Mouse (Mus musculus) left cerebral cortex, adult 18-20 months (tissue): Measurements from ENCODE around the gene Ndufv1. TPM values are rescaled to one million over a fixed set of nuclear protein-coding genes. Genes with fewer than 3 reads are reported as not detected.
"Not testable (repeated sequence)": the region's sequence is repeated elsewhere in the genome, so short reads cannot be mapped to it uniquely, and the experiment has no call there.

Experiments
- DNase-seq, 2 experiments: peaks; one replicate each; pipeline ENCODE4 v3.0.0; 2021 to 2022; ENCODE audit warnings: low spot score in 2 of 2, mixed read lengths in 1 of 2
- total RNA-seq, 2 experiments: library from RNA; stranded (reverse); gene quantifications; 2 replicates each; pipeline ENCODE4 v1.2.3; 2021

The Ndufv1 gene
- total RNA-seq, 2 experiments from 2014 or later, result 265 to 266 TPM

DNA sequence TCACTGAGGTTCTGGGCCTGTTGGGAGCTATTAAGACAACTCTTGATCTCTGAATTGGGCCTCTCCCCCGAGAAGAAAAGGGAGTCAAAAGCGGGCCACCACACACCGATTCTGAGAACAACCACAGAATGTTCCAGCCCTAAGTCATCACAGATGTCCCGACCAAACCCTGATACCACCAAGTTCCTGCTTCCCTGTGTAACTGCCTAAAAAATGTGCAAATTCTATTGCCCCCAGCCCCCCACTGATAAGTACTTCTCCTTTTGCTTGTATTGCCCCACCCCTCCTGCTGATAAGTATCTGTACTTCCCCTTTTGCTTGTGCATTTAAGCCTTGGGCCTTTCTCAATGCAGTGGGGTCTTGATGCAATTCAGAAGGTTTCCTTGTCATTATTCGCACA lies 31.5 kb upstream of the Ndufv1 start:
- DNase-seq, result not testable (repeated sequence)

DNA sequence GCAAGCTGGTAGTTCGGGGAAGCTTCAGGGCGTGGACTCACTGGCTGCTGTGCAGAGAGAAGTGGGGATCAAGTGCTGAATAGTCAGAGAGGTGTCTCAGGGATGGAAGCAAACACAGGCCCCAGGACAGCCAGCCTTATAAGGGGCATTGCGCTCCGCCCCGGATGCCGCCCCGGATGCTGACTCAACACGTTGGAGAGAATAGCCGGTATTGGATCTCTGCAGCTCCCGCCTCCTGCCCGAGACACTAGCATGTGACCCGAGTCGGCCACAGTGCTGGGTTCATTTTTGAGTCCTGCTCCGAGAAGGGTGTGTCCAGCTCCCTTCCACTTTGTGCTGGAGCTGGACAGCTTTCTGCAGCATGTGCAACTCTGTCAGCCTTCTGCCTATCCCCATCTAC lies 29.5 kb upstream of the Ndufv1 start:
- DNase-seq, result no peak

- DNase-seq, result not testable (repeated sequence)
These were observed 28.9 kb upstream of the Ndufv1 start for GRCm38 (mm10) chr19:4041500-4041899.

- not testable (repeated sequence) for DNase-seq
These were observed 28.3 kb upstream of the Ndufv1 start for GRCm38 (mm10) chr19:4040941-4041340.

- DNase-seq, result peak; percentile 87 to 90
These were observed 25.2 kb upstream of the Ndufv1 start, which contains the start of gene Gstp1 for GRCm38 (mm10) chr19:4037788-4038232. Gene Gstp1, minus strand, starts transcription at chr19:4037985.

DNA sequence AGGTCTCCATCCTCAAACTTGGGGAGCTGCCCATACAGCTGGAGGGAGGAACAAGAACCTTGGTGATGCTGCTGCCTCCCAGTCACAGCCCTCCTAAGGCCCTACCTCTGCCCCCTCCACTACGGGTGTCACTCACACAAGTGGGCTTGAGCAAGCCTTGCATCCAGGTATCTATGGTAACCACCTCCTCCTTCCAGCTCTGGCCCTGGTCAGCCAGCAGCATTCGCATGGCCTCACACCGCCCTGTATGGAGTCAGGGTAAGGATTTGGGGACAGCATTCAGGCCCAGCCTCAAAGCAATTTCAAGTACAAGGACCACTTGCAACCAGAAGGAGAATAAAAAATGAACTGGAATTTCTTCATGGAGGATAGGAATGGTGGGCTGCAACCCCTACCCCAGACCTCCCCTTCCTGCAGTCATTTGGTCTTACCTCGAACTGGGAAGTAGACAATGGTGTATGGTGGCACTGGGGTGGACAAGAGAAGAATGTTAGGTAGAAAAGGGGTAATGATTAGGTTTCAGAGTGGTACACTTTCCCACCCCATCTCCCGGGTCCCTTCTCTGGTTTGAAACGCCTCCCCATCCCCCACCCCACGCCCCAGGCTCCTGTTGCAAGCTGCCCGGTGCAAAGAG lies 24.7 kb upstream of the Ndufv1 start:
- DNase-seq, result not testable (repeated sequence)

DNA sequence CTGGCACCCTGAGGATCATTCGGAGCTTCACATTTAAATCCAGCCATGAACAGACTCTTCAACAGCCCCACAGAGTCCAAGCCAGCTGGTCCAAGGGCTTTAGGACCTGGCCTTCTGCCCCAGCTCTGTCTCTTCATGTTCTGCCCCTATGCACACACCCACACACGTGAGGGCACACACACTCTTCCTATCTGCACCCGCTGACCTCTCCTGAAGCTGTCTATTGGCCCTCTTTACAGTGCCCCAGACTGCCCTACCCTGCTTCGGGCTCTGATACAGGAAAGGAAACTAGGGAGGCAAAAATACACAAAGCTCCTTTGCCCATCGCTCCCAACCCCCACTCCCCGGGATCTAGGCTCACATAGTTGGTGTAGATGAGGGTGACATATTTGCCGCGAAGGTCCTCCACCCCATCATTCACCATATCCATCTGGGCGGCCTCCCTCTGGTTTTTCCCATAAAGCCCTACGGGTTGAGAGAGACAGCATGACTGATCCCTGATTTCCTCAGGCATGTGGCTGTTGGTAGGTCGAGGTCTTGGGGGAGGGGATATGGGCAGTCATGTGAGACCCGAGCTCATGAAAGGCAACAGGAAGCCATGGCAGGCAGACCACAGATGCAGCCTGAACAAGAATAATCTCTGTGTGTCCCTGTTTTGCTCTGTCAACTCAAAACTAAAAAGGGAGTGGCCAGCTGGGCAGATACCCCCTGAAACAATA lies 23.9 kb upstream of the Ndufv1 start:
- DNase-seq, result no peak

GRCm38 (mm10) chr19:4033742-4034141 lies 21.1 kb upstream of the Ndufv1 start:
- no peak for DNase-seq

DNA sequence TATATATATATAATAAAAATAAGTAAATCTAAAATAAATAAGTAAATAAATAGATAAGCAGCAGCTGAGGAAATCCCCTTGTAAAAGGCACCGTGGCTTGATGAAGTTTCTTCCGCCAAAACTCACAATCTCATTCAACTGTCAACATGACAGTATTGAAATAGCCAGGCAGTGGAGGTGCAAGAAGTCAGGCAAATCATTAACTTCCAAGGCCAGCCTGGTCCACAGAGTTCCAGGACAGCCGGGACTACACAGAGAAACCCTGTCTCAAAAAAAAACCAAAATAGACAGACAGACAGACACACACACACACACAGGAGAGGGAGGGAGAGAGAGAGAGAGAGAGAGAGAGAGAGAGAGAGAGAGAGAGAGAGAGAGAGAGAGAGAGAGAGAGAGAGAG lies 20.7 kb upstream of the Ndufv1 start:
- DNase-seq, result no peak

- no peak for DNase-seq
These were observed 20.1 kb upstream of the Ndufv1 start for GRCm38 (mm10) chr19:4032668-4033067.

GRCm38 (mm10) chr19:4027576-4027975 lies 15.0 kb upstream of the Ndufv1 start:
- no peak for DNase-seq

- no peak for DNase-seq
These were observed 10.6 kb upstream of the Ndufv1 start for GRCm38 (mm10) chr19:4023185-4023584.

DNA sequence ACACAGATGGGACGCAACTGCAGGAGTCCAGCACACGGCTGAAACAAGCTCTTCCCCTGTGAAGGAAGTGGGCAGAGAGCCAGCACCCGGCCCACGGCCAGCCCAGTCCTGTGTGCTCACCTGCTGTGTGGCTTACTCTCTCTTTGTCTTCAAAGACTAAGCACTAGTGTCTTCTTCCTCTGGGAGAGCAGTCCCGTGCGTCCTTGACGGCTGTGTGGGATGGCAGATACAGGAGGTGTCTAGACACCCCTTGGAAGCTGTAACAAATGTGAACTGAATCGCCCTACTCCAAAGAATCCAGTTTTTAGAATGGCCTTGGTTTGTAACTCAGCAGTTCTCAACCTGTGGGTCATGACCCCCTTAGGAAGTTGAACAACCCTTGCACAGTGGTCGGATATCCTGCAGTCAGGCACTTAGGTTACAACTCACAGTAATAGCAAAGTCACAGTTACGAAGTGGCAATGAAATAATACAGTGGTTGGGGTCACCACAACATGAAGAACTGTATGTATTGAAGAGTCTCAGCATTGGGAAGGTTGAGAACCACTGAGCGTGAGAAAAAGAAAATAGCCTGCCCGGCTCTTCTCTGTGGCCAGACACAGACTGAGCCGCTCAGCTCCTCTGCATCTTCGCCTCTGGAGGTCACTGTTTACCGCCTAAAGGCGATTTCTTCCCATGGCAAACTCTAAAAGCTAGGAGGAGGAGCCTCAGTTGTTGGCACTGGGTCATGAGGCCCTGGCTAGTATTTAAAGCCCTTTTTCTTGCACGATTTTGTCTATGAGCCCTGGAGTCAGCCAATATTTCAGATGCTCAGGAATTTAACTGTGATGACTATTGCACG lies 6.4 kb upstream of the Ndufv1 start:
- peak; percentile 69 to 82 for DNase-seq

DNA sequence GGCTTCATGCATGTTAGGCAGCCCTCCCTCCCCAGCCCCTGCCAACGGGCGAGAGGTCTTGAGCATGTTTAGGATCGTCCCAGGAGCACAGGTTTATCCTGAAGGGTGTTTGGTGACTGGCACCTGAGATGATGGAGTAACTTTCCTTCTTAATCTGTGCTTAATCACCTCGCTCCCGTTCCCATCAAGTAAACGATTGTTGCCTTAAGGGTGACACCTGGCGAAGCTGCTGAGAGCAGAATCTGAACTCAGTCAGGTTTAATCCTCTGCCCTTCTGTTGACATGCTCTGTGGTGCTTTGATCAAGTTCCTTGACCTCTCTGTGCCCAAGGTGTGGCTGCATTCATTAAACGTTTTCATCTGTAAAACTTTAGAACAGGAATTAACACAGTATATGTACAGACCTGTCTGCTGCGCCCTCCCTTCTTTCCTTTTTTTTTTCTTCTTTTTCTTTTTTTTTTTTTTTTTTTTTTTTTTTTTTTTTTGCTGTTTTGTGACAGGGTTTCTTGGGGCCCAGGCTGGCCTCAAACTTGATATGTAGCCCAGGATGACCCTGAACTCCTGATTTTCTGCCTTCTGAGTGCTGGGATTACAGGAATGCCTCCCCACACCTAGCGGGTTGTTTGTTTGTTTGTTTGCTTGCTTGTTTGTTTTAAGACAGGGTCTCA lies 5.4 kb upstream of the Ndufv1 start:
- no peak for DNase-seq

GRCm38 (mm10) chr19:4015635-4016034 lies 3.0 kb upstream of the Ndufv1 start:
- no peak for DNase-seq

DNA sequence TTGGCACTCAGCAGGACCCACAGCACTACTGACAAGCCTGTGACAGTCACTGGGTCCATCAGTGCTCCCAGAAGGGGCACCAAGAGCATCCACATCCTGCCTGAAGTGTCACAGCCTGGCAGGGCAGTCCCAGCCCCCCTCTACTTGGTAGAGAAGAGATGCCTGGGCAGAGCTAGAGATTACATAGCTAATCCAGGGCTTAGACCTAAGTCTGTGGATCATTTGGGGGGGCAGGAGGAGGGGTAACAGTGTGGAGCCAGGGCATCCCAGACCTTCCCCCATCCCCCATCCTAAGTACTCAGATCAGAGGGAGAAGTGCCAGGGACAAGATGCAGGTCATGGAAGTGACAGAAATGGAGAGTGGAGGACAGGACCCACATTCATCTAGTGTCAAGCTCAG lies 2.2 kb upstream of the Ndufv1 start:
- DNase-seq, result no peak

DNA sequence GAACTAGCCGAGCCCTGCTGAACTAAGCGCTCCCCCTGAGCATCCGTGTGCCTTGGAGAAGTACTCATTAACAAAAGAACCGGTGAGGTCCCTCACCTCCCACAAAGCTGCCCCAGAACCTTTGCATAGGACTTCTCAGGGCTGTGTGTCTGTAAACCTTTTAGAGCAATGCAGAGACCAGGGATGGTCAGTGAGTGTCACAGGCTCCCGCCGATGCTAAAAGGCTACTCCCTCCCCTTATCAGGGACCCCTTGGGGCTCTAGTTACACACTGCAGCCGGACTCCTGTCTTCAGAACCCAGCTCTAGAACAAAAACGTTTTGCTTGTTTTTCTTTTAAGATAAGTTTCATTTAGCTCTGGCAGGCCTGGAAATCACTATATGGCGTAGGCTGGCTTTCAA lies 460 bp upstream of the Ndufv1 start:
- no peak for DNase-seq

- DNase-seq, result no peak
These were observed 1.5 kb downstream of the Ndufv1 start for GRCm38 (mm10) chr19:4011086-4011485.

DNA sequence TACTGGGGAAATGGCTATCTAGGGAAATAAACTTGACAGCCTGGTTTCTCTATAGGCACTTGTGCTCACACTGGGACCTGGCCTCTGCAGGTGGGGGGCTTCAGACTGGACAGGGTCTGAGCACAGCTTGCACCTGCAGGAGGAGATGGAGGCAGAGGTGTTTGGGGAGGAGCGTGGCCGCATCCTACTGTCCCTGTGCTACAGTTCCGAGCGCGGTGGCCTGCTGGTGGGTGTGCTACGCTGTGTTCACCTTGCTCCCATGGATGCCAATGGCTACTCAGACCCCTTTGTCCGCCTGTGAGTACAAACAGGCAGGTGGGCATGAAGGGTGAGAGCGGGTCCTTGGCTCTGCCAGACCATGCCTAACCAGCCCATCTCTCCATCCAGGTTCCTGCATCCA lies 6.6 kb downstream of the Ndufv1 start:
- no peak for DNase-seq

GRCm38 (mm10) chr19:4005091-4005490 lies 7.5 kb downstream of the Ndufv1 start:
- no peak for DNase-seq

GRCm38 (mm10) chr19:4004331-4004730 lies 8.3 kb downstream of the Ndufv1 start:
- no peak for DNase-seq
